Mouse (Mus musculus) gastrocnemius, postnatal 4 days (tissue): Measurements from ENCODE around the gene Glod4. TPM values are rescaled to one million over a fixed set of nuclear protein-coding genes. Genes with fewer than 3 reads are reported as not detected.

Experiments
- DNase-seq, 2 experiments: peaks; one replicate each; pipeline ENCODE4 v3.0.0; 2021 to 2022; ENCODE audit warnings: low spot score in 2 of 2, mixed read lengths in 2 of 2
- total RNA-seq, 2 experiments: library from RNA; stranded (reverse); gene quantifications; 2 replicates each; pipeline ENCODE4 v1.2.3; 2021

Glod4 gene
- total RNA-seq, 2 experiments from 2014 or later = 51.7 to 55.4 TPM

- no peak for DNase-seq
Observed at GRCm38 (mm10) chr11:76260208-76261050, 16.9 kb upstream of the Glod4 start.

GRCm38 (mm10) chr11:76258511-76258910, 15.0 kb upstream of the Glod4 start:
- no peak for DNase-seq

- DNase-seq = no peak
Observed at GRCm38 (mm10) chr11:76257386-76257785, 13.9 kb upstream of the Glod4 start.

- no peak for DNase-seq
Observed at GRCm38 (mm10) chr11:76256129-76256528, 12.6 kb upstream of the Glod4 start.

- no peak for DNase-seq
Observed at GRCm38 (mm10) chr11:76255431-76256001, 12.0 kb upstream of the Glod4 start.

GRCm38 (mm10) chr11:76253918-76254264, 10.4 kb upstream of the Glod4 start:
- DNase-seq = peak in 1 of 2 experiments; percentile 44

GRCm38 (mm10) chr11:76253145-76253917, 9.8 kb upstream of the Glod4 start:
- DNase-seq = peak; percentile 77 to 87

- no peak for DNase-seq
Observed at GRCm38 (mm10) chr11:76252036-76252435, 8.5 kb upstream of the Glod4 start.

GRCm38 (mm10) chr11:76247239-76247638, 3.7 kb upstream of the Glod4 start:
- no peak for DNase-seq

GRCm38 (mm10) chr11:76246439-76246838, 2.9 kb upstream of the Glod4 start:
- DNase-seq = no peak

GRCm38 (mm10) chr11:76243811-76244546, 454 bp upstream of the Glod4 start:
- no peak for DNase-seq

- DNase-seq = no peak
Observed at GRCm38 (mm10) chr11:76239750-76240149, 3.8 kb downstream of the Glod4 start.

- no peak for DNase-seq
Observed at GRCm38 (mm10) chr11:76236136-76236535, 7.4 kb downstream of the Glod4 start.

GRCm38 (mm10) chr11:76225051-76225450, 18.5 kb downstream of the Glod4 start:
- DNase-seq = no peak

GRCm38 (mm10) chr11:76224631-76225030, 18.9 kb downstream of the Glod4 start:
- DNase-seq = no peak

- DNase-seq = peak; percentile 92 to 96
Observed at GRCm38 (mm10) chr11:76217390-76217800, 26.1 kb downstream of the Glod4 start, which contains the start of the genes Dbil5 and Gemin4. Dbil5 (plus strand) TSS chr11:76217608. Gemin4 (minus strand) TSS chr11:76217664.

GRCm38 (mm10) chr11:76216681-76217389, 26.7 kb downstream of the Glod4 start:
- peak in 1 of 2 experiments; percentile 13 for DNase-seq

- DNase-seq = no peak
Observed at GRCm38 (mm10) chr11:76216049-76216540, 27.4 kb downstream of the Glod4 start.

- DNase-seq = no peak
Observed at GRCm38 (mm10) chr11:76215011-76215410, 28.5 kb downstream of the Glod4 start.

GRCm38 (mm10) chr11:76213841-76214240, 29.7 kb downstream of the Glod4 start:
- DNase-seq = no peak
